Mouse (Mus musculus) spleen, adult 2 months (tissue): ENCODE measurements at regions not wholly inside any gene's neighbourhood (a gene's known extent, or its start where the extent isn't known, plus 50 kb on each side); places are given as distances from the start of the nearest gene placed in this dataset.

Experiments
- CTCF ChIP-seq: fragments of 200-500 bp; IDR thresholded peaks from 2 replicates; pipeline ENCODE4 v1.5.1; 2011; ENCODE audit warnings: mild to moderate bottlenecking, inconsistent platforms; ENCODE audit not compliant: insufficient read depth, insufficient read length, insufficient replicate concordance; ENCODE audit errors: extremely low read depth
- POLR2A ChIP-seq: fragments of 200-500 bp; IDR thresholded peaks from 2 replicates; pipeline ENCODE4 v1.6.1; 2011; ENCODE audit warnings: low read depth, low read length, inconsistent platforms

GRCm38 (mm10) chr4:31648631-31649368 lies 315.1 kb upstream of the Map3k7 start:
- TF ChIP-seq CTCF (no peak), POLR2A (no peak)
